Mouse (Mus musculus): ENCODE measurements around the gene Msln. TPM values are rescaled to one million over a fixed set of nuclear protein-coding genes. Genes with fewer than 3 reads are reported as not detected.
A peak's percentile ranks its signal among the peaks of the same experiment; 100 is the strongest.

The Msln gene
- polyA plus RNA-seq (2012; rRNA removed): 0.63 and 0.82 TPM in 2 replicates

DNA sequence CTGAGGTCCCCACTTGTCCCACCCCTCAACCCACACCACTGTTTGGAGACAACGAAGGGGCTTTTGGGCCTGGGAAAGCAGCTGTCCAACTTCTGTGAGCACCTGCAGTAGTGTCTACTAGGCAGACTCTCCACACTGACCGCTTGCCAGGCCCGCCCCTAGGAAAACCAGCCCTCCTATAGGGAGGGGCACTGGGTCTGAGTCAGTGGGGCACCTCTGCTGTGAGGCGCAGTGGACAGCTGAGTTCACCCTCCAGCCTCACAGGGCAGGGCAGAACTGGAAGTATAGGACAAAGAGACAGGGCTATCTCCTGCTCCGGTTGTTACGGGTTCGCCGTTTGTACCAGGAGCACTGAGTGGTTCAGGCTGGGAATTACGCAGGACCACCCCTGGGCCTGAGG lies at the start of gene Msln:
Gene Msln, minus strand, starts transcription at position 138 of the 400 bp plus-strand sequence.
- no peaks in the 10 kb centered on the region for H3K36me3 ChIP-seq (ENCODE audit: control insufficient read depth, insufficient read depth, low read length)
- H3K27me3 ChIP-seq (ENCODE audit: control insufficient read depth, insufficient read depth, low read length): no peaks in the 10 kb centered on the region
- H3K27ac ChIP-seq (ENCODE audit: control insufficient read depth, insufficient read depth, low read depth, low read length): no peak within 1 kb of the TSS
- H3K4me3 ChIP-seq (ENCODE audit: control insufficient read depth, low read depth, low read length): no peak within 1 kb of the TSS
- H3K4me1 ChIP-seq (ENCODE audit: control insufficient read depth, insufficient read depth, low read length): no peaks in the 10 kb centered on the region
- no peak for TF ChIP-seq CTCF (IDR thresholded peaks at IDR 0.05; ENCODE audit: control insufficient read depth, insufficient read depth, insufficient replicate concordance, low read depth, low read length)
- no peak for TF ChIP-seq POLR2A (IDR thresholded peaks at IDR 0.05; ENCODE audit: control insufficient read depth, low read depth, low read length)

DNA sequence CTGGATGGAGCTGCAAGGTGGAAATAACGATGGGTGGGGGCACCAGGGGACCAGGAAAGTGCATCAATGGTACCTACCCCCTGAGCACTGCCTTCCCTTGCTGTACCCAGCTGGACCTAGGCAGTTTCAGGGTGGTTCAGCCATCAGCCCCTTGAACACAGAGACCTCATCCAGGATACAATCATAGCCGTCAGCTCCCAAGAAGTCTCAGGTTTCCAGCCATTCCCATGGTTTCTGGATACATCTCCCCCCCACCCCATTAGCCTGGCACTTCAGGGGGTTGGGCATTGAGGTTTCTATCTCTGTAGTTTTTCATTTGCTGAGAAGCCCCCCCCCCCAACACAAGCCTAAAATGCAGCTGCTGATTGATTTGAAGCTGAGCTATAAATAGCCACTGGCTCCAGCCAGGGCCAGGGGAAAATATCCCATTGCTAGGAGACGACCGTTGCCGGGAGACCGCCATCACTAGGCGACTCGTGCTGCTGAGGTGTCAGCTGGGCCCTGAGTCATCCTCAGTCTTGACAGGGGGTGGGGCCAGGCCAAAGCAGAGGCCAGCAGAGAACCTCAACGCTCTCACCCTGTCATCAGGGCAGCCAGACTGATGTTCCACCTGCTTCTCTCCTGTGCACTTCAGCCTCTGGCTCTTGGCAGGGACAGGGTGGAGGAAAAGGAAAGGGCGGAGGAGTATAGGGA lies 48.8 kb upstream of the Msln start:
- peak overlapping the region; percentile 71 for H3K4me3 ChIP-seq (ENCODE audit: control insufficient read depth, low read depth, low read length)
- H3K36me3 ChIP-seq (ENCODE audit: control insufficient read depth, insufficient read depth, low read length): no peaks in the 10 kb centered on the region
- TF ChIP-seq POLR2A (IDR thresholded peaks at IDR 0.05; ENCODE audit: control insufficient read depth, low read depth, low read length) (no peak; the same call in 1 of the 2 replicates), CTCF (IDR thresholded peaks at IDR 0.05; ENCODE audit: control insufficient read depth, insufficient read depth, insufficient replicate concordance, low read depth, low read length) (no peak)
- H3K27ac ChIP-seq (ENCODE audit: control insufficient read depth, insufficient read depth, low read depth, low read length): no peak overlapping the region
- no peaks in the 10 kb centered on the region; the same call in 1 of the 2 replicates for H3K4me1 ChIP-seq (ENCODE audit: control insufficient read depth, insufficient read depth, low read length)
- H3K27me3 ChIP-seq (ENCODE audit: control insufficient read depth, insufficient read depth, low read length): no peaks in the 10 kb centered on the region

- H3K27me3 ChIP-seq (ENCODE audit: control insufficient read depth, insufficient read depth, low read length): no peaks in the 10 kb centered on the region
- H3K27ac ChIP-seq (ENCODE audit: control insufficient read depth, insufficient read depth, low read depth, low read length): no peak overlapping the region
- no peak overlapping the region for H3K4me3 ChIP-seq (ENCODE audit: control insufficient read depth, low read depth, low read length)
- H3K4me1 ChIP-seq (ENCODE audit: control insufficient read depth, insufficient read depth, low read length): peaks cover 12% of the 10 kb centered on the region
- TF ChIP-seq POLR2A (IDR thresholded peaks at IDR 0.05; ENCODE audit: control insufficient read depth, low read depth, low read length) (no peak), CTCF (IDR thresholded peaks at IDR 0.05; ENCODE audit: control insufficient read depth, insufficient read depth, insufficient replicate concordance, low read depth, low read length) (peak; percentile 41; the same call in 1 of the 2 replicates)
- no peaks in the 10 kb centered on the region for H3K36me3 ChIP-seq (ENCODE audit: control insufficient read depth, insufficient read depth, low read length)
These were observed 46.9 kb upstream of the Msln start for GRCm38 (mm10) chr17:25801029-25801428.

GRCm38 (mm10) chr17:25796951-25797369 lies 42.8 kb upstream of the Msln start, which contains the start of gene Metrn:
Metrn (minus strand) TSS chr17:25797136.
- H3K36me3 ChIP-seq (ENCODE audit: control insufficient read depth, insufficient read depth, low read length): no peaks in the 10 kb centered on the region
- H3K4me1 ChIP-seq (ENCODE audit: control insufficient read depth, insufficient read depth, low read length): peaks cover 23% of the 10 kb centered on the region
- H3K4me3 ChIP-seq (ENCODE audit: control insufficient read depth, low read depth, low read length): peak within 1 kb of the TSS; percentile 75
- TF ChIP-seq POLR2A (IDR thresholded peaks at IDR 0.05; ENCODE audit: control insufficient read depth, low read depth, low read length) (peak; percentile 12; the same call in 1 of the 2 replicates), CTCF (IDR thresholded peaks at IDR 0.05; ENCODE audit: control insufficient read depth, insufficient read depth, insufficient replicate concordance, low read depth, low read length) (no peak)
- H3K27ac ChIP-seq (ENCODE audit: control insufficient read depth, insufficient read depth, low read depth, low read length): no peak within 1 kb of the TSS
- no peaks in the 10 kb centered on the region for H3K27me3 ChIP-seq (ENCODE audit: control insufficient read depth, insufficient read depth, low read length)

GRCm38 (mm10) chr17:25796211-25796771 lies 42.1 kb upstream of the Msln start:
- no peak for TF ChIP-seq POLR2A (IDR thresholded peaks at IDR 0.05; ENCODE audit: control insufficient read depth, low read depth, low read length)
- no peak for TF ChIP-seq CTCF (IDR thresholded peaks at IDR 0.05; ENCODE audit: control insufficient read depth, insufficient read depth, insufficient replicate concordance, low read depth, low read length)
- Histone ChIP-seq H3K4me3 (ENCODE audit: control insufficient read depth, low read depth, low read length) (peak overlapping the region; percentile 66), H3K36me3 (ENCODE audit: control insufficient read depth, insufficient read depth, low read length) (no peaks in the 10 kb centered on the region), H3K27me3 (ENCODE audit: control insufficient read depth, insufficient read depth, low read length) (no peaks in the 10 kb centered on the region), H3K4me1 (ENCODE audit: control insufficient read depth, insufficient read depth, low read length) (peaks cover 26% of the 10 kb centered on the region), H3K27ac (ENCODE audit: control insufficient read depth, insufficient read depth, low read depth, low read length) (no peak overlapping the region)

DNA sequence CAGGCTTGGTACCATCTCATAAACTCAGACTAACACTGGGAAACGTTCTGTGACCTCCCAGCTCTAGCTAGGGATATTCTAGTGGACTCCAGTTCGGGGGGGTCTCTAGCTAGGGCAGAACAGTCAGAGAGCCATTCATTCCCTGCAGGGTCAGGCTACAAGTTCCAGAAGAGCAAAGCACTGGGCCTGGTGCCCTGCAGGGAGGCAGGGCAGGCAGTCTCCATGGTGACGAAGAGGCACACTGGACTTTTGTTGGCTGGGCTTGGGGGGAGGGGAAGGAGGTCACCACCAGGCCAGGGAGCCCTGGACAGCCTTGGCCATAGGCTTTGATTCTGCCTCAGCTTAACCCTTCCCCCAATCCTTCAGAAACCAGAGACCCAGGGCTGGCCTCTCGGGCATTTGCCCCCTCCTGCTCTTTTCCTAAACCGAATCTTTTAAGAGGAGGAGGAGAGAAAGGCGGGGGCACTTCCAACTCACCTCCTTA lies 41.5 kb upstream of the Msln start, which contains the start of gene AC134908.4:
Gene AC134908.4, minus strand, starts transcription at position 51 of the 484 bp plus-strand sequence.
- peaks cover 28% of the 10 kb centered on the region for H3K4me1 ChIP-seq (ENCODE audit: control insufficient read depth, insufficient read depth, low read length)
- TF ChIP-seq POLR2A (IDR thresholded peaks at IDR 0.05; ENCODE audit: control insufficient read depth, low read depth, low read length): no peak
- no peak for TF ChIP-seq CTCF (IDR thresholded peaks at IDR 0.05; ENCODE audit: control insufficient read depth, insufficient read depth, insufficient replicate concordance, low read depth, low read length)
- peak within 1 kb of the TSS; percentile 66 for H3K4me3 ChIP-seq (ENCODE audit: control insufficient read depth, low read depth, low read length)
- H3K27me3 ChIP-seq (ENCODE audit: control insufficient read depth, insufficient read depth, low read length): no peaks in the 10 kb centered on the region
- H3K27ac ChIP-seq (ENCODE audit: control insufficient read depth, insufficient read depth, low read depth, low read length): no peak within 1 kb of the TSS
- no peaks in the 10 kb centered on the region for H3K36me3 ChIP-seq (ENCODE audit: control insufficient read depth, insufficient read depth, low read length)

DNA sequence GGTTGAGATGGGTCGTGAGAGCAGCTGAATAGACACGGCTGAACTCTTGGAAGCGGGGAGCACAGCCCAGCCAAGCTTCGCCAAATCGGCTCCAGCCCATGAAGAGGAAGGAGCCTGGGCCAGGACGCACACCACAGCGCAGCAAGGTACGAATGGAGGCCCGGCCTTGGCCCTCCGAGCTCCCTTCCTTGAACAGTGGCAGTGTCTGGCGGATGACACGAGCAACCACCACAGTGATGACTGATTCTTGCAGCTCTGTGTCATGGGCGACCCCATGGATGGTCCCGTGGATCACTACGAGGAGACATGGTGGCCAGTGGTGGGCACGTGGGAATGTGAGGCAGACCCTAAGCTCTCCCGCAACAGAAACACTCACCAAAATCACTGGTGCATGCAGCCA lies 40.8 kb upstream of the Msln start:
- Histone ChIP-seq H3K36me3 (ENCODE audit: control insufficient read depth, insufficient read depth, low read length) (no peaks in the 10 kb centered on the region), H3K4me1 (ENCODE audit: control insufficient read depth, insufficient read depth, low read length) (peaks cover 28% of the 10 kb centered on the region), H3K27me3 (ENCODE audit: control insufficient read depth, insufficient read depth, low read length) (no peaks in the 10 kb centered on the region), H3K4me3 (ENCODE audit: control insufficient read depth, low read depth, low read length) (no peak overlapping the region), H3K27ac (ENCODE audit: control insufficient read depth, insufficient read depth, low read depth, low read length) (no peak overlapping the region)
- no peak for TF ChIP-seq POLR2A (IDR thresholded peaks at IDR 0.05; ENCODE audit: control insufficient read depth, low read depth, low read length)
- TF ChIP-seq CTCF (IDR thresholded peaks at IDR 0.05; ENCODE audit: control insufficient read depth, insufficient read depth, insufficient replicate concordance, low read depth, low read length): no peak

Data from testis, adult 2 months (tissue).